In genomic region chr3:88363700-88364099, GRCm38 (mm10) we compare ENCODE assay signal across 8 mouse cellular contexts. TPM values are rescaled to one million over a fixed set of nuclear protein-coding genes. Genes with fewer than 3 reads are reported as not detected.
DNase-seq lines count a peak whose midpoint lies in the region; ATAC-seq lines count a peak whose summit lies in the region.

No protein-coding gene starts in this region.

- no peak overlapping the region for H3K9ac ChIP-seq in neural tube, embryonic 13.5 days
- H3K9ac ChIP-seq in neural tube, embryonic 15.5 days (replicated peaks) = no peak overlapping the region
- peak overlapping the region; percentile 20; the same call in 1 of the 2 replicates for H3K9ac ChIP-seq in limb, embryonic 13.5 days
- H3K9ac ChIP-seq in stomach, embryonic 14.5 days (replicated peaks; ENCODE audit: low read depth, low read length) = no peak overlapping the region; the same call in 1 of the 2 replicates

- no peaks in the 10 kb centered on the region for H3K9me3 ChIP-seq in neural tube, embryonic 13.5 days
- H3K9me3 ChIP-seq in neural tube, embryonic 15.5 days (replicated peaks) = no peaks in the 10 kb centered on the region
- H3K9me3 ChIP-seq in limb, embryonic 13.5 days = no peaks in the 10 kb centered on the region
- no peaks in the 10 kb centered on the region for H3K9me3 ChIP-seq in stomach, embryonic 14.5 days (ENCODE audit: control insufficient read depth, low read depth, low read length)

- no peak overlapping the region for H3K4me2 ChIP-seq in neural tube, embryonic 13.5 days
- no peak overlapping the region for H3K4me2 ChIP-seq in neural tube, embryonic 15.5 days
- H3K4me2 ChIP-seq in limb, embryonic 13.5 days (replicated peaks) = no peak overlapping the region
- no peak overlapping the region for H3K4me2 ChIP-seq in stomach, embryonic 14.5 days (replicated peaks; ENCODE audit: low read depth, low read length)

- H3K27me3 ChIP-seq in neural tube, embryonic 13.5 days = peaks cover 20% of the 10 kb centered on the region
- H3K27me3 ChIP-seq in neural tube, embryonic 15.5 days (replicated peaks) = peaks cover 18% of the 10 kb centered on the region
- peaks cover 26% of the 10 kb centered on the region for H3K27me3 ChIP-seq in limb, embryonic 13.5 days
- H3K27me3 ChIP-seq in stomach, embryonic 14.5 days (ENCODE audit: control insufficient read depth, insufficient read depth, low read length) = peaks cover 6% of the 10 kb centered on the region; the same call in 1 of the 2 replicates

- WGBS in neural tube, embryonic 13.5 days = 72% methylated on average over 4 of the region's 4 CpGs
- 61% methylated on average over 4 of the region's 4 CpGs for WGBS in neural tube, embryonic 15.5 days
- 57% methylated on average over 4 of the region's 4 CpGs for WGBS in limb, embryonic 13.5 days
- 44% methylated on average over 4 of the region's 4 CpGs for WGBS in stomach, embryonic 14.5 days

- no peak for ATAC-seq in neural tube, embryonic 13.5 days (ENCODE audit: low read depth)
- ATAC-seq in neural tube, embryonic 15.5 days (ENCODE audit: low FRiP score) = no peak
- ATAC-seq in limb, embryonic 13.5 days (ENCODE audit: low FRiP score, low read depth) = no peak
- peak; percentile 54; the same call in 1 of the 2 replicates for ATAC-seq in stomach, embryonic 14.5 days (ENCODE audit: insufficient number of reproducible peaks, insufficient read depth, low FRiP score, low read depth)

- H3K27ac ChIP-seq in neural tube, embryonic 13.5 days (replicated peaks) = peak overlapping the region; percentile 43
- no peak overlapping the region for H3K27ac ChIP-seq in neural tube, embryonic 15.5 days (replicated peaks)
- peak overlapping the region; percentile 52; the same call in 1 of the 2 replicates for H3K27ac ChIP-seq in limb, embryonic 13.5 days
- peak overlapping the region; percentile 33; the same call in 1 of the 2 replicates for H3K27ac ChIP-seq in stomach, embryonic 14.5 days (ENCODE audit: low read length)

- peaks cover 8% of the 10 kb centered on the region; the same call in 1 of the 2 replicates for H3K4me1 ChIP-seq in neural tube, embryonic 13.5 days (replicated peaks)
- 0 out of 2 replicates have a peak, but pooled peaks cover 5% of the 10 kb centered on the region for H3K4me1 ChIP-seq in neural tube, embryonic 15.5 days
- peaks cover 9% of the 10 kb centered on the region for H3K4me1 ChIP-seq in limb, embryonic 13.5 days
- H3K4me1 ChIP-seq in stomach, embryonic 14.5 days (ENCODE audit: control insufficient read depth, insufficient read depth, low read length) = peaks cover 6% of the 10 kb centered on the region; the same call in 1 of the 2 replicates

- H3K4me3 ChIP-seq in neural tube, embryonic 13.5 days = no peak overlapping the region
- H3K4me3 ChIP-seq in neural tube, embryonic 15.5 days (replicated peaks) = no peak overlapping the region
- H3K4me3 ChIP-seq in limb, embryonic 13.5 days = no peak overlapping the region
- no peak overlapping the region for H3K4me3 ChIP-seq in stomach, embryonic 14.5 days (ENCODE audit: low read depth, low read length)

- DNase-seq in cerebellum, adult 9-11 months = peak; percentile 51
- no peak for DNase-seq in cerebellum, adult 9-10 months
- DNase-seq in yolk sac, embryonic 10.5 days (ENCODE audit: low spot score) = no peak
- no peak for DNase-seq in ovary, adult 18-20 months (ENCODE audit: low spot score)

- H3K36me3 ChIP-seq in neural tube, embryonic 13.5 days = peaks cover 43% of the 10 kb centered on the region
- peaks cover 42% of the 10 kb centered on the region for H3K36me3 ChIP-seq in neural tube, embryonic 15.5 days
- H3K36me3 ChIP-seq in limb, embryonic 13.5 days = peaks cover 40% of the 10 kb centered on the region
- peaks cover 35% of the 10 kb centered on the region for H3K36me3 ChIP-seq in stomach, embryonic 14.5 days (ENCODE audit: control insufficient read depth, insufficient read depth, low read length)

RNA-seq across cellular contexts. Expression of gene Paqr6, which starts 0.7 kb away (rescaled TPM):
- polyA plus RNA-seq in neural tube, embryonic 13.5 days (2015; fragmentation: Nextera tagmentation; extraction: Ambion mirVana) = 3.4 and 5.3 TPM in 2 replicates
- polyA plus RNA-seq in neural tube, embryonic 15.5 days (2015; fragmentation: Nextera tagmentation; extraction: Ambion mirVana) = 1.6 and 2.5 TPM in 2 replicates
- 7.6 and 8.7 TPM in 2 replicates for polyA plus RNA-seq in limb, embryonic 13.5 days (2015; fragmentation: Nextera tagmentation; extraction: Ambion mirVana)
- polyA plus RNA-seq in stomach, embryonic 14.5 days (2014; fragmentation: Nextera tagmentation; extraction: Ambion mirVana) = 10.8 and 11.2 TPM in 2 replicates

RNA-seq across cellular contexts. Expression of gene Bglap3, which starts 8.8 kb away (rescaled TPM):
- polyA plus RNA-seq in neural tube, embryonic 13.5 days (2015; fragmentation: Nextera tagmentation; extraction: Ambion mirVana) = not detected in 2 replicates
- polyA plus RNA-seq in neural tube, embryonic 15.5 days (2015; fragmentation: Nextera tagmentation; extraction: Ambion mirVana) = 0.15 and 0.28 TPM in 2 replicates
- polyA plus RNA-seq in limb, embryonic 13.5 days (2015; fragmentation: Nextera tagmentation; extraction: Ambion mirVana) = 0.37 TPM in 1 of 2 replicates, not detected in the other
- 0.45 TPM in 1 of 2 replicates, not detected in the other for polyA plus RNA-seq in stomach, embryonic 14.5 days (2014; fragmentation: Nextera tagmentation; extraction: Ambion mirVana)

RNA-seq across cellular contexts. Expression of gene Bglap2, which starts 14.8 kb away (rescaled TPM):
- polyA plus RNA-seq in neural tube, embryonic 13.5 days (2015; fragmentation: Nextera tagmentation; extraction: Ambion mirVana) = not detected in 2 replicates
- not detected in 2 replicates for polyA plus RNA-seq in neural tube, embryonic 15.5 days (2015; fragmentation: Nextera tagmentation; extraction: Ambion mirVana)
- polyA plus RNA-seq in limb, embryonic 13.5 days (2015; fragmentation: Nextera tagmentation; extraction: Ambion mirVana) = not detected in 2 replicates
- polyA plus RNA-seq in stomach, embryonic 14.5 days (2014; fragmentation: Nextera tagmentation; extraction: Ambion mirVana) = not detected in 2 replicates

RNA-seq across cellular contexts. Expression of gene Bglap, which starts 20.6 kb away (rescaled TPM):
- polyA plus RNA-seq in neural tube, embryonic 13.5 days (2015; fragmentation: Nextera tagmentation; extraction: Ambion mirVana) = not detected in 2 replicates
- polyA plus RNA-seq in neural tube, embryonic 15.5 days (2015; fragmentation: Nextera tagmentation; extraction: Ambion mirVana) = not detected in 2 replicates
- 0.63 TPM in 1 of 2 replicates, not detected in the other for polyA plus RNA-seq in limb, embryonic 13.5 days (2015; fragmentation: Nextera tagmentation; extraction: Ambion mirVana)
- not detected in 2 replicates for polyA plus RNA-seq in stomach, embryonic 14.5 days (2014; fragmentation: Nextera tagmentation; extraction: Ambion mirVana)

RNA-seq across cellular contexts. Expression of gene Smg5, which starts 27.6 kb away (rescaled TPM):
- 57.2 and 66.1 TPM in 2 replicates for polyA plus RNA-seq in neural tube, embryonic 13.5 days (2015; fragmentation: Nextera tagmentation; extraction: Ambion mirVana)
- polyA plus RNA-seq in neural tube, embryonic 15.5 days (2015; fragmentation: Nextera tagmentation; extraction: Ambion mirVana) = 57.7 and 60.8 TPM in 2 replicates
- 54.9 and 58.4 TPM in 2 replicates for polyA plus RNA-seq in limb, embryonic 13.5 days (2015; fragmentation: Nextera tagmentation; extraction: Ambion mirVana)
- 38.9 and 39.4 TPM in 2 replicates for polyA plus RNA-seq in stomach, embryonic 14.5 days (2014; fragmentation: Nextera tagmentation; extraction: Ambion mirVana)
